Mouse (Mus musculus) gastrocnemius, postnatal 25 days (tissue): ENCODE data around the gene Chrm1. TPM values are rescaled to one million over a fixed set of nuclear protein-coding genes. Genes with fewer than 3 reads are reported as not detected.

Experiments
- DNase-seq: peaks from one replicate; pipeline ENCODE4 v3.0.0; 2022
- total RNA-seq, 2 experiments: library from RNA; stranded (reverse); gene quantifications; 1 replicate in 1 of 2; 2 replicates in 1 of 2; pipeline ENCODE4 v1.2.3; 2021

The Chrm1 gene
- total RNA-seq, 2 experiments from 2014 or later = not detected

DNA sequence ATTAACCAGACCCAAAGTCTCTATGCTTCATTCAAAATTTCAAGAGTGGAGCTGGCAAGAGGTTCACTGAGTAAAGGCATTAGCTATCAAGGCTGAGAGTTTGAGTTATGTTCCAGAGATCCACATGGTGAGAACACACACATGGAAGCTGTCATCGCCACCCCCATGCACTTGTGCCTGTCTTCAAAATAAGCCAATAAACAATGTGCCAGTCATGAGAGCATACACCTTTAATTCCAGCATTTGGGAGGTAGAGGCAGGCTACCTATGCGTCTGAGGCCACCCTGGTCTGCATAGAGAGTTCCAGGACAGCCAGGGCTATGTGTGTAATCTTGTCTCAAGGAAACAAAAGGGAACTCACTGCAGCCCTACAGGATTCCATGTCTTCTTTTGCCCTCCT is 20.0 kb downstream of the Chrm1 start:
- no peak for DNase-seq

DNA sequence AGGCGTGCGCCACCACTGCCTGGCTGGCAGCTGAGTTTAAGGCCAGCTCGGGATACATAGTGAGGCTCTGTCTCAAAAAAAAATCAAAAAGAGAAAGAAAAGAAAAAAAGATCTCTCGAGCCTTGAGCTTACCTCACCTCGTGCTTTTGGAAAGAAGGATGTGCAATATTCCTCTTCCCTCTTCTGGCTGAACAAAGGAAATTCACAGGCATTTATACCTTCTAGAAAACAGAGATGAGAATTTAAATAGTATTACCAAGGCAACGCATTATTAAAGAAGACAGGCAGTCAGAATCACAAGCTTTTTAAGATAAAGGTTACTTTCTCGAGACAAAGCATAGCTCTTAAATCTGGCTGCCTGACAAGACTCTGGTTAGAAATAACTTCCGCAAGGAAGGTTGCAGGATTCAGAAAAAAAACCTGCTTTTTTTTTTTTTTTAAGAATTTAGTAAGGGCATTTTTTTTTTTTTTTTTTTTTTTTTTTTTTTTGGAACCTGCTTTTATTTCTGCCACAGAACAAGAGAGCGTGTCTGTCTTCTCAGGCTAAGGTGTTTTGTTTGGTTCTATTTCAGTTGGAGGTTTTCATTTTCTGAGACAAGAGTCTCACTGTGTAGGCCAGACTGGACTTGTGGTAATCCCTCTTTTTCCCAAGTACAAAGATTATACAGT is 28.4 kb downstream of the Chrm1 start:
- DNase-seq = no peak

DNA sequence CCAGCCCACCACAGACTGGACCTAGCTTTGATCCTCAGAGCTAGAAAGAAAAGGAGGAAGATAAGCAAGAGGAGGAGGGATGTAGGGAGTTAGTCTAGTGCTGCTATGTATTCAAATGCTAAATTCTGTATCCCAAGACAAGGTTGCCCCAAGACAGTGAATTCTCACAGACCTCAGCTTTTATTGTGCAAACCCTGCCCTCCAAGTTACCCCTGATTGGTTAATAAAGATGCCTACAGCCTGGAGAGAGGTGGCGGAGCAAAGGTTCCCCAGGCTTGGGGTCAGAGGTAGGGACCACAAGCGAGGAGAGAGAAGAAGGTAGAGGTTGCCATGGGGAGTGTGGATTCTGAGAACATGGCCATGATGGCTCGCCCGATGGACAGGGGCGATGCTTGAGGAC is 29.2 kb downstream of the Chrm1 start:
- no peak for DNase-seq

DNA sequence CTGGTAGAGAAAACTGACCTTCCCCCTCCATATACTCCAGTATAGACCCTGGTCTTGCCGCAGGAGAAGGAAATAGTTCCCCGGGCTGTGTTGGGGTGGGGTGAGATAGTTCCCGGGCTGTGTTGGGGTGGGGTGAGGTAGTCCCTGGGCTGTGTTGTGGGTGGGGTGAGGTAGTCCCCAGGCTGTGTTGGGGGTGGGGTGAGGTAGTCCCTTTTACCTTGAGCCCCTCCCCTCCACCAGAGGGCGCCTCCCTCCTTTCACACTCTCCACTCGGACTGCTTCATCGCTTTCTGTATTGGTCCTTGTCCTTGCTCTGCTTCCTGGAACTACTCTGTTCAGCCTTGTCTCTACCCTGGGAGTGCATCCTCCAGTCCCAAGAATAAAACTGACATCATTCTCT is 31.7 kb downstream of the Chrm1 start:
- no peak for DNase-seq

DNA sequence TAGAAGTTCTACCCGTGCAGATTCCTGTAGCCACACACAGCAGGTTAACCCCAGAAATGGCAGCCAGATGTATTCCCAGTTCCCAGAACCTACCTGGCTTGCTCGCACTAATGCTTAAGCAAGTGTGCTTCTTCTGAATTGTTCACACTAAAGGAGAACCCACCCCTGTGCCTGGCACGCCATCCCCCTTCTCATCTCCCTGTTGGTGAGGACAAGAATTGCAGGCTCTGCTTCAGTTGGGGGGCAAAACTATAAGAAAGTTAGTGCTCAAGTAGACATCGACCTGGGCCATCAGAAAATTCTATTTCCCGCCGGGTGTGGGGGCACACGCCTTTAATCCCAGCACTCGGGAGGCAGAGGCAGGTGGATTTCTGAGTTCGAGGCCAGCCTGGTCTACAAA is 36.1 kb downstream of the Chrm1 start:
- DNase-seq = no peak

DNA sequence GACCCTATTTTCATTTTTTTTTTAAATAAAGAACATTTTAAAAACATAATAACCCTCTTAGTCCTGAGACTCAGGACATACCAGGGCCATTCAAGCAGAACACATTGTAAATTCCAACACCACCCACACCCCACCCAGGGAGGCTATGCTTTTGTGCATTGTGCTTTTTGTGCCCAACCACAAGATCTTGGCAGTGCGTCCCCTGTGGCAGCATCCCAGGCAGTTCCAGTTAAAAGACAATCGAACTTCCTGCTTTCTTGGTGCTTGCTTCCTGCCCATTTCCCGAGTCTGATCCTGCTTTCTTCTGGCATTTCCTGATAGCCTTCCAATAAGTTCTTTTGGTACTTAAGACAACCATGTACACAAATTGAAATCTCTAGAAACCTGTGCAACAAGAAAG is 38.9 kb downstream of the Chrm1 start:
- DNase-seq = peak; percentile 54

DNA sequence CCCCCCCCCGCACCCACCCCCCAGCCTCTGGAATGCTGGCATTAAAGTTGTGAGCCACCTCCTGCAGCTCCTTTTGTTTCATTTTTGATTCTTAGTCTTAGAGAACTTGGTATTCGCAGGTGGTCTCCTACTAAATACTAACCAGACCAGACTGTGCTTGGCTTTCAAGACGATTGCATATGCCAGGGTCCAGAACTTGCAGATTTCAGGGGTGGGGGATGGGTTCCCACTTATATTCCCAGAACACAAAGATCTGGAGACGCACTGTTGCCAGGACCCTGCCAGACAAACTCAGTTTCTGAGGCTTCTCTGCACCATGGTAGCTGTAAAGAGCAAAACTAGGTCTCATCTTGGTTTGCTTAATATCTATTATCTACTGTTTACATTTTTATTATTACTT is 40.0 kb downstream of the Chrm1 start:
- DNase-seq = no peak

DNA sequence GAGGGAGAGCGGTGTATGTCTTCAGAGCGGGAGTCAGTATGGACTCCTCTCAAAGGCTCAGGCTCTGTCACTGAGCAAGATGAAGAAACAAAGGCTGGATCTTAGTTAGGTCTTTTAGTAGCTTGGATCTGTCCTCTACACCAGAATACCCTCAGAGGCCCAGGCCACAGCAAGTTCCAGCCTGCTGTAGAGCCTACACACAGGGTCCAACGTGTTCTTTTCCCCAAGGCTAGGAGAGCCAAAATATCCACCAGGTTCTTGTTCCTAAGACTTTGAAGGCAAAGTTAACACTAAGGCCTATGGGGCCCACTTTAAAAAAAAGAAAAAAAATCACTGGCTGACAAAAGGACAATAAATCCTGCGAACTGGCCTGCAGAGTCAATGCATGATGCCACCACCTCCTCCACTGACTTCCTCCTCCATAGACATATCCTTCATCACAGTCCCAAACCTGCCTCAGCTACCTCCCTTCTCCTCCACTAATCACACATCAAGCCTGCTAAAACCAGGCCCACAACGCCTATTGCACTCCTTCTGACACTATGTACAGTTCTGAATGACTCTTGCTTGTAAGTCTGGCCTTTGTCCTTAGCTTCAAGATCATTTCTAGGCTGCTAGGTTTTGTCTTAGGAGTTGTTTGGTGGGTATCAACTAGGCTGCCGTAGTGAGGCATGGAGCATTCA is 41.6 kb downstream of the Chrm1 start:
- no peak for DNase-seq

DNA sequence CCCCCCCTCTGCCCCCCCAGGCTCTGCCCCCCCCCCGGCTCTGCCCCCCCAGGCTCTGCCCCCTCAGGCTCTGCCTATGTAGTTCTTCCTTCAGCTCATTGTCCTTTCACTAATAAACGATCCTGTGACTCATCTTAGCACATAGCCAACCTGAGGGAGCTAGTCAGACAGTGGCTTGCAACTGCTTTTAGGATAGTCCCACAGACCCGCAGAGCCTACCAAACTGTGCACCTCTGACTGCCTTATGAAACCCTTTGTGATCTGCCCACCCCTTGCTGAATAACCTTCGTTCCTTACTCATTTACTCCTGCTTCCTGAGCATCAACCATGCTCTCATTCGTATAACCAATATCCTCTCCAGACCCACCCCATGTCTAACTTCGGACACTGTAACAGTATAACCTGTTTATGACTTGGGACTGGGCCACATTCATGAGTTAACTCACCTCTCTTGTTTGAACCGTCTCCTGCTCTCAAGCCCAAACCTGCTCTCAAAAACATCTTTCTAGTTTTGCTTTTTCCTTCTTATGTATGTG is 42.6 kb downstream of the Chrm1 start:
- no peak for DNase-seq

DNA sequence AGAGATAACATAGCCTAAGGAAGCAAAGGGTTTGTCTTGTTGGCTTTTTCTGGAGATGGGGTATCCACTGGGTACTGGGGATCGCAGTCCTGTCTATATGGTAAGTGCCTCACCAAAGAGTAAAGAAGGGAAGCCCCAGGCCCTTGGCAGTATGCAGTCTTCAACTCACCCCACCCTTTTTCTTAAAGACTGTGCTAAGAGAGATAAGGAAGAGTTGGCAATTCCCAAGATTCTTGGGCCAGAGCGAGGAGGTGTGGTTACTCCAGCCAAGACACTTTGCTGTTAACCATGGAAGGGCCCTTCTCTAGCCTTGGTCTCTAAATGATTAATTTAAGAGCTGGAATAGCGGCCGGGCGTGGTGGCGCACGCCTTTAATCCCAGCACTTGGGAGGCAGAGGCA is 43.3 kb downstream of the Chrm1 start:
- DNase-seq = no peak

DNA sequence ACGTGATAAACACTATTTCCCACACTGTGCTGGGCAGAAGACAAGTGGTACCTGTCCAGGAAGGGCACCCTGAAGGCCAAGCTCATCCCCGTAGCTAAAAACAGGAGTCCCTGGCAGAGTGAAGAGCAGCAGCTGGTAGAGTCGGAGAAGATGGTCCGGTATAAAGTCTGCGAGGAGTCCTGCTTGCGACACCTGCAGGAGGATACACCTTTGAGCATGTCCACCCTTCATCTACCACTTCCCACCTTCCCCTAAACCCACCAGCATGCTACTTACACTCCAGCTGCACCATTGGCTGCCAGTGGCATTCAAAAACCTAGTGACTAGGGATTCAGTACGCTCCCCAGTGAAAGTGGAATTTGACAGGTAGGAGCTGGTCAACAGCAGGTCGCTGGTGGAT is 45.4 kb downstream of the Chrm1 start:
- no peak for DNase-seq

DNA sequence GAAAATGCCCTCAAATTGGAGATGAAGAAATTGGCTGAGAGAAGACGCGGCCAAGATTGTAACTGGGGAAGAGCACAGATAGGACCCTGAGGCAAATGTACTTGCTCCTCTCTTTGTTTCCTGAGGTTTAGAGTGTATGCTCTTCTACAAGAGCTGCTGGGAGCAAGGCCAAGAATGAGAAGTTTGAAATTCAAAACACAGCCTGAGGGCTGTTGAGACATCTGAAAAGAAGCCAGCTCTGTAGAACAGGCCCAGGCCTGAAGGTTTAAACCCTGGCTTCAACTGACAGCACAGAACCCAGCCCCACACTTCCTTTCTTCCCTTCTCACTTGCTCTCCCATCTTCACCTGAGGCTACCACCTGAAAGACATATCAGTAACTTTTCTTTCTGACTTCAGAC is 46.5 kb downstream of the Chrm1 start:
- no peak for DNase-seq

DNA sequence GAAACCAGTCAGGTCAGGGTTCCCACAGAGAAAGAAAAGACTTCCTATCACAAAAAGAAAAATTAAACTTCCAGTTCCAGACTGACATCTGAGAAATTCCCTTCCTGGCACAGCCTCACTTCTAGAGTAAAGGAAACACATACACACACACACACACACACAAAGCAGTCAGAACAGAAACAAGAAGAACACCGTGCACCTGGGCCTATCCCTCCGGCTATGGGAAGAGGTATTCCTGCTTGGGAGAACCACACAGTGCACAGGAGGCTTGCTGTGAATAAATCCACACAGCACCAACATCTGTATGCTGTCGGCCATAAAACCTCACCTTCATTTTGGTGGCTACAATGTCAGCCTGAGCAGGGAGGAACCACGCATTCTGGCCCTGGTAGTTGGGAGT is 47.9 kb downstream of the Chrm1 start:
- DNase-seq = no peak

DNA sequence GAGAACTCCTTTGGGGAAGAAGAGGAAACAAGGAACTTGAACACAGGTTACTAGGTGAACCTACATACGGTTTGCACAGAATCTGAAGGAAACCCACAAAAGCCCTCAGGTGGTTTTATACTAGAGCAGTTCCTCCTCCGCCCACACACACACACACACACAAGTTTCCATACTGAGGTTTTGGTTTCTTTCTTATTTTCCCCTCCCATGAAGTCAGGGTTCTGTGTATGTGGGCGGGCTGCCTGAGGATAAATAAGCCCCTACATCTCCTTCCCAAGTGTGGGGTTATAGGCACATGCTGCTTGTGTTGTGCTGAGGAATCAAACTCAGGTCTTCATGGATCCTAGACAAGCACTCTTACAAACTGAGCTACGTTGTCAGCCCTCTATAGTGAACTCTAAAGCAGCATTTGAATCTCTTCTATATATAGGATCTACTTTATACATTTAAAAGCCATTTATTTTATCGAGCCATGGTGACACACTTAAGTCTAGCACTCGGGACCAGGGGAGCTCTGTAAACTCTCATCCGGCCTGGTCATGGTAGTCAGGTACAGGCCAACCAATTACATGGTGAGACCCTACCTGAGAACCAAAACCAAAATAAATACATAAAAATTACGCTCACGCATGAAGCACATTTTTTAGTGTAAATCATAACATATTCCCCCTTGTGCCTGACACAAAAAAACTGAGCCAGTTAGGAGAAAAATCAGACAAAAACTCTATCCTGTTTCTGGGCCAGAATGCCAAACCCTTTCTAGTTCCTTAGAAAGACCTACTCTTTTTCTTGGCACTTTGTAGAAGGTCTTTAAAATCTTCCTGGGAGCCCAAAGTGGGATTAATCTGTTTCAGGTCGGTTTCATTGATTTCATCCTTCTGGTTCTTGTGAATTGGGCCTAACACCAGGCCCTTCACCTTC is 48.6 kb downstream of the Chrm1 start:
- DNase-seq = no peak

DNA sequence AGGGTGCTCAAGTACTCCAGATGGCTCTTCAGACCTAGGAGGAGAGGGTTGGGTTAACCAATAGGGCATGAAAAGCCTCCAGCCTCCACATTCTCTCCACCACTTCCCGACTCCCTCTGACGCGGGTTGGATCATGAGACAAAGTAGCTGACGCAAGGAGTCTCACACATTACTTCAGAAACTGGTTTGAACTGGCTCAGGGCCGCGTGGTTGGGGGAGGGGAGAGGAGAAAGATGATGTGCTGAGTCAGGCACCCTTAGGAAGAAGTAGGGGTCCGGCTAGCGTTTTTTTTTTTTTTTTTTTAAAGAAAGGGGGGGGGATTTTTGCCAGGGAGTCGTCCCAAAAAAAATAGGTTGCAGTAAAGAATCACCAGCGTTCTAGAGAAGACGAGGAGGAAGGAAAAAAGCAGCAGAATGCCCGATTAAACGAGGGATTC is 49.3 kb downstream of the Chrm1 start:
- peak; percentile 52 for DNase-seq

DNA sequence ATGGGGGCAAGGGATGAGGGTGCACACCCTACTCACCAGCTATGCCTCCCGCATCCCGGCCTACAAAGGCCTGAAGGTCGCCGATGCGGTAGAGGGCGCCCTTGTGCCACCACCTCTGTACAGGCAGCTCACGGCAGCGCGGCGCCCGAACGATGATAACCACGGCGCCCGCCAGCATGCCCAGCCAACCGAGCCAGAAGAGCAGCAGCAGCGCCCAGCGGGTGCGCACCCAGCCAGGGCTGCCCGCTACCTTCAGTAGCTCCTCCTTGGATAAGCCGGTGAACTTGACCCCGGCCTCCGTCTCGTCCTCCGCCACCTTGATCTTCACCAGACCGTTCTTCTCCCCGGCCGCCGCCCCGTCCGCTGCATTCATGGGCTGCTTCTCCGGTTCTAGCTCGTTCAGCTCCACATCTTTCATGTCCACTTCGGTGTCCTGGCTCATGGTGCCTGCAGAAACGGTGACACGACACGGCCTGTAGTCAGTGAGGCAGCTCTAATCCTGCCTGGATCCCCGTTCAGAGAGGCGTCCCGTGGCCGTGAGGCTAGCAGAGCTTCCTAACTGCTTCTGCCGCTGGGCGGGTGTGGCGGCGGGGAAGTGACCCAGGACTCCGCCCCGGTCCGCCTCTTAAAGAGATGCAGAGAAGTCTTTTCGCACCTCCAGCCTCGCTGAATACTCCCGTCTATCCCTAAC is 49.9 kb downstream of the Chrm1 start:
- DNase-seq = peak; percentile 89

DNA sequence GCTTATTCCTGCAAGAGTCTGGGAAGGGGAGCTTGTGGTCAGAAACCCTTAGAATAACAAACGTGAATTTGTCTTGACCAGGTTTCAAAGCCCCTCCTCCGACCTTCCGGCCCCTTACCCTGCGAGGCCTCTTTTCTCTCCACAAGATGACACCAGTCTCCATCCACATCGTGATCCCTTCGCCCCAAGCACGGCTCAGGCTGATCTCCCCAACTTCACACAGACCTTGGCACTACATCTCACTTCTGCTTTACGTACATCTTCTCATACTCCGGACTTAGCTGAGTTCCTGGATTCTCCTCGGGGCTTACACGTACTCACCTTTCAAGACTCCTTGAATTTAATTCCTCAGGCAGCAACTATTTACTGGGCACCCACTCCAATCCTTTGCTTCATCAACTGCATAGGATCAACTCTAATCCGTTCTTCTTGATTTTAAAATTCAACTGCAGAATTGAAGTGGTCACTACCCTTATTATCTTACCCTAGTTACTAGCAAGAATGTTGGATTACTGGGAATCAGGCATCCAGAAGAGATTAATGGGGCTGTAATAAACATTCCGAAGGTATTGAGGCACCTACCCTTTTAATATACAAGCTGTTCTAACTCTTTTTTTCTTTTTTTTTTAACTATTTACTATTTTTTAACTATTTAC is 50.5 kb downstream of the Chrm1 start:
- DNase-seq = no peak

DNA sequence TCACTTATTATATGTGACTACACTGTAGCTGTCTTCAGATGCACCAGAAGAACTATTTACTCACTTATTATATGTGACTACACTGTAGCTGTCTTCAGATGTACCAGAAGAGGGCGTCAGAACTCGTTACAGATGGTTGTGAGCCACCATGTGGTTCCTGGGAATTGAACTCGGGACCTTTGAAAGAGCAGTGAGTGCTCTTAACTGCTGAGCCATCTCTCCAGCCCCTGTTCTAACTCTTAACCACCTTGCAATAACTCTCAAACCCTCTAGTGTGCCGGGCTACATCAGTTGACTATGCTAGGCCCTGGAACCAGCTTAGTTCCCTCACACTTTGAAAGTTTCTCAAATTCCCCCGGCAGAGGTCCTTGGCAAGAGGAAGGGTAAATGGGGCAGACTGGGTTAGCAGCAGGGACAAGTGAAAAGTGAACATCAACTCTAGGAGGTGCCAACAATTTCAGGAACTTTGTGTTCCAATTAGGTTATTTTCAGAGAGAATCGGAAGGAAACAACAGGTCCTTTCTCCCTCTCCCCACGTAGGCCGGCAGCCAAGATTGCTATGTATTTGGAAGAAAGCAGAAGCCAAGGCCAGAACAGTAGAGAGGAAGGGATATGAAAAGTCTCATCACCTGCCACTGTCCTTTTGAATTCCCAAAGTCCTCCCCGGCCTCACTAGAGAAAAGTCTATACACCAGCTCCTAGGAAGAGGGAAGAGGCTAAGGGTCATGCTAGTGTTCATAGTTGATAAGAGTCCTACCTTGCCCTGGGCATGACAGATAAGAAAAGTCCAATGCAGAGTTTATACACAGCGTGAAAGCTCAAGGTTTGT is 51.3 kb downstream of the Chrm1 start:
- no peak for DNase-seq

DNA sequence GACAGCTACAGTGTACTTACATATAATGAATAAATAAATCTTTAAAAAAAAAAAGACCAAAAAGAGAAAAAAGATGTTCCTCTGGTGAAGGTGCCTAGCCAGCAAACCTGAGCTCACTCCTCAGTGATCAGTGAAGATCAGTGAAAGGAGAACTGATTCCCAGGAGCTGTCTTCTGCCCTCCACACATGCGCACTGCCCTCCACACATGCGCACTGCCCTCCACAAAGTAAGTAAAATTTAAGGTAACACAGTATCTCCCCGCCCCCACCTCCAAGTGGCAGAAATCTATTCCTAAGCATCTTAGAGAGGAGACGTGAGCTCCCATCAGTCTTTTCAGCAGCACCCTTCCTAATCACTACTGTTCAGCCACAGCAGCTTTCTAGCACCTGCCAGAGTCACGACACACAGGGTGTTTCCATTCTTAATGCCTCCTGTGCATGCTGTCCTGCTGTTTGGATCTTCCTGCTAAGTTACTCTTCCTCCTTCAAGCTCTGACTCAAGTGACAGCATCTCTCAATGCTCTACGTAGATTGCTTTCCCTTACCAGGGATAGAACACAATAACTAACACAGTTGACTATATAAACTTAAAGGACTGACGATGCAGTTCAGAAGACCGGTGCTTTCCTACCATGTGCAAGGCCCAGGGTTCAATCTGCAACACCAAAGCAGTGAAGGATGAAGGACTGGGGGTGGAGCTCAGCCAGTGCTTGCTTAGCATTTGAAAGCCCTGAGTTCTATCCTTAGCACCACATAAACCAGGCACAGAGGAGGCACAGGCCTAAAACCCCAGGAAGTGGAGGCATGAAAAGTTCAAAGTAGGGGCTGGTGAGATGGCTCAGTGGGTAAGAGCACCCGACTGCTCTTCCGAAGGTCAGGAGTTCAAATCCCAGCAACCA is 52.5 kb downstream of the Chrm1 start:
- no peak for DNase-seq
